Mouse (Mus musculus) embryonic facial prominence, embryonic 13.5 days (tissue): ENCODE data around the gene Mrps6. TPM values are rescaled to one million over a fixed set of nuclear protein-coding genes. Genes with fewer than 3 reads are reported as not detected.

ENCODE experiments used
- ATAC-seq: fragments of 200-750 bp; cut with Nextera tagmentation; 2 replicates; pipeline ENCODE4 v1.8.0; 2017; ENCODE audit warnings: low read depth; ENCODE audit not compliant: insufficient number of reproducible peaks, insufficient read depth, low FRiP score, low TSS enrichment
- H3K27ac ChIP-seq: fragments of 300-500 bp; sonication (generic); 2 replicates; pipeline ENCODE4 v1.5.1; 2015; ENCODE audit warnings: moderate library complexity, mild to moderate bottlenecking, inconsistent platforms
- H3K27me3 ChIP-seq: fragments of 300-500 bp; sonication (generic); 2 replicates; pipeline ENCODE4 v1.6.1; 2015; ENCODE audit warnings: mild to moderate bottlenecking, inconsistent platforms
- H3K36me3 ChIP-seq: fragments of 300-500 bp; sonication (generic); 2 replicates; pipeline ENCODE4 v1.6.1; 2015; ENCODE audit warnings: mild to moderate bottlenecking, inconsistent platforms
- H3K4me1 ChIP-seq: fragments of 300-500 bp; sonication (generic); 2 replicates; pipeline ENCODE4 v1.6.1; 2015; ENCODE audit warnings: inconsistent platforms
- H3K4me2 ChIP-seq: fragments of 300-500 bp; sonication (generic); 2 replicates; pipeline ENCODE4 v1.6.1; 2015; ENCODE audit warnings: moderate library complexity, mild to moderate bottlenecking, inconsistent platforms
- H3K4me3 ChIP-seq: fragments of 300-500 bp; sonication (generic); 2 replicates; pipeline ENCODE4 v1.5.1; 2015; ENCODE audit warnings: mild to moderate bottlenecking, inconsistent platforms
- H3K9ac ChIP-seq: fragments of 300-500 bp; sonication (generic); 2 replicates; pipeline ENCODE4 v1.6.1; 2015; ENCODE audit warnings: mild to moderate bottlenecking, inconsistent platforms
- H3K9me3 ChIP-seq: fragments of 300-500 bp; sonication (generic); 2 replicates; pipeline ENCODE4 v1.6.1; 2016; ENCODE audit warnings: inconsistent platforms
- WGBS: fragments of 180-500 bp; shearing (Covaris S2); methylation state at CpG from one replicate; pipeline ENCODE4 v1.1.7; 2015; ENCODE audit warnings: mixed read lengths; 5-methylcytosine and 5-hydroxymethylcytosine counted together
- polyA plus RNA-seq: library from polyadenylated mRNA; unstranded; fragments of >200 nt; fragmentation: Nextera tagmentation; extraction: Ambion mirVana; gene quantifications from 2 replicates; pipeline ENCODE4 v1.2.1, GENCODE M21; 2015

Mrps6 gene
- polyA plus RNA-seq, 1 experiment from 2014 or later = 98.3 TPM

DNA sequence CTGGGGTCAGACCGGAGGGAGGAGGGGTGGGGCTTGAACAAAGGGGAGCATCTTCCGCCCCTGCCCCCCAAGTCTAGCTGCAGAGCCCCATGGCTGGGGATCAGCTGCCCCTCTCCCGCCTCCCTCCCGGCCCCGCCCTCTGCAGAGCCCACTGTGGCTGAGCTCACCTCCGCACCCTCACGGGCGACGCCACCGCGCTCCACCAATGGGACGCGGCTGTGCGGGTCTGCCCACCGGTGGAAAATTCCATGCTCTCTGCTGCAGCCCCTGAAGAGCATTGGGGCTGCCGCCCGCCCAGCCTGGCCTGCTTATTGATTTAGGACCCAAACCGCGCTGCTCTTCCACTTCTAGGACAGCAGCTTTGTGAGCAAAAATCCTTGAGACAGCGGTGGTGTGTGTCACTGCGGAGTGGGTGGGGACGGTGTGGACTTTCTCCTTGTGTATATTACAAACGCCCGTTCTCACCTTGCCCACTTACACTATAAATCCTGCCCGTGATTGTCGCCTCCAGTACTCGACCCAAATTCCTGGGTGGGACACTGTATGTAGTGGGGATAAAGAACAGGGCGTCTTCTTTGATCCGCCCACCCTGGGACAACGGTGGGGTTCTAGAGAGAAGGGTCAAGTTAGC lies 100.5 kb downstream of the Mrps6 start:
- Histone ChIP-seq H3K9ac (peak overlapping the region; percentile 66), H3K36me3 (no peaks in the 10 kb centered on the region), H3K9me3 (no peaks in the 10 kb centered on the region), H3K27me3 (no peaks in the 10 kb centered on the region; the same call in 1 of the 2 replicates), H3K4me2 (peak overlapping the region; percentile 86), H3K4me1 (peaks cover 15% of the 10 kb centered on the region), H3K27ac (peak overlapping the region; percentile 78), H3K4me3 (peak overlapping the region; percentile 49)
- ATAC-seq = peak; percentile 94
- WGBS = 2% methylated on average over 30 of the region's 30 CpGs

DNA sequence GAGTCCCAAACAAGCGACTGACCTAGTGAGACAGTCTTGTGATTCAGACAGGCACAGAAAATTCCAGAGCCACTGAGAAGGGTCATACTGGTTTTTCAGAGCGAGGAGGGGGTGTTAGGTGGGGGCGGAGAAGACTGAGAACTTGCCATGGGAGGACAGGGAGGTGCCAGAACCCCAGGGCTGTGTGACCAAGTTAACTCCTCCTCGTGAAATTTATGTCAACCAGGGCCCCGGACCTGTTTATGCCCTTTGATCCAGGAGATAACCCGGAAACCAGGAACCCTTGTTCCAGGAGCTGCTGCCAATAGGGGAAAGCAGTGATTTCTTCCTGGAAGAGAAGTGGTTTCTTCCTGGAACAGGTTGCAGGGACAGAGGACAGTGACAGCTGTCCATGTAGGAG lies 101.0 kb downstream of the Mrps6 start:
- H3K9me3 ChIP-seq = no peaks in the 10 kb centered on the region
- no peaks in the 10 kb centered on the region; the same call in 1 of the 2 replicates for H3K27me3 ChIP-seq
- H3K9ac ChIP-seq = peak overlapping the region; percentile 66
- peak overlapping the region; percentile 49 for H3K4me3 ChIP-seq
- H3K4me1 ChIP-seq = peaks cover 18% of the 10 kb centered on the region
- ATAC-seq = no peak
- peak overlapping the region; percentile 86 for H3K4me2 ChIP-seq
- H3K27ac ChIP-seq = peak overlapping the region; percentile 78
- WGBS = 45% methylated on average over 6 of the region's 6 CpGs
- no peaks in the 10 kb centered on the region for H3K36me3 ChIP-seq

Other genes starting within 250 kb of the Mrps6 start
- 0.25 and 0.63 TPM in 2 replicates for gene Gm49711, start within 50 bp of the Mrps6 start, polyA plus RNA-seq
- 7.8 and 8.9 TPM in 2 replicates for gene Slc5a3, start 52 bp downstream of the Mrps6 start, polyA plus RNA-seq
- gene Kcne2, start 234.1 kb downstream of the Mrps6 start, polyA plus RNA-seq = 0.15 and 0.41 TPM in 2 replicates
- 128 and 138 TPM in 2 replicates for gene Smim11, start 243.0 kb downstream of the Mrps6 start, polyA plus RNA-seq